Comparison of ENCODE assay signal across 19 mouse cellular contexts in genomic region chr13:47187836-47188235, GRCm38 (mm10).
"Had no signal": no experiment of that assay in that cellular context is flagged by ENCODE, and none has a peak within 500 bp of the region (broad histone marks: within the 10 kb centered on the region; RNA-seq: fewer than 3 reads in every experiment).

No protein-coding gene starts in this region.

- H3K27ac ChIP-seq: liver, embryonic 13.5 days; liver, embryonic 15.5 days; lung, embryonic 15.5 days; macrophage; midbrain, embryonic 13.5 days; midbrain, embryonic 15.5 days; neural tube, embryonic 12.5 days had no signal

- H3K4me3 ChIP-seq: liver, embryonic 13.5 days; liver, embryonic 15.5 days; lung, embryonic 15.5 days; megakaryocyte, embryonic 14.5 days; midbrain, embryonic 13.5 days; midbrain, embryonic 15.5 days; neural tube, embryonic 12.5 days had no signal

- H3K36me3 ChIP-seq: liver, embryonic 13.5 days; liver, embryonic 15.5 days; lung, embryonic 15.5 days; midbrain, embryonic 13.5 days; midbrain, embryonic 15.5 days; neural tube, embryonic 12.5 days had no signal

- H3K9ac ChIP-seq: liver, embryonic 13.5 days; liver, embryonic 15.5 days; lung, embryonic 15.5 days; midbrain, embryonic 13.5 days; midbrain, embryonic 15.5 days; neural tube, embryonic 12.5 days had no signal

- H3K27me3 ChIP-seq: neural tube, embryonic 12.5 days had no signal

- DNase-seq: liver, embryonic 13.5 days; lung, adult 2 months; lung, postnatal 14 days; lung, postnatal 36 days; right cerebral cortex, postnatal 25 days; right cerebral cortex, postnatal 4 days; spleen, adult 18-20 months; thymus, adult 2 months; thymus, postnatal 25 days; thymus, postnatal 4 days had no signal

- H3K9me3 ChIP-seq: liver, embryonic 13.5 days; liver, embryonic 15.5 days; lung, embryonic 15.5 days; midbrain, embryonic 13.5 days; midbrain, embryonic 15.5 days; neural tube, embryonic 12.5 days had no signal

- ATAC-seq: lung, postnatal 0 days; midbrain, embryonic 13.5 days; midbrain, embryonic 15.5 days had no signal

- H3K4me1 ChIP-seq: midbrain, embryonic 13.5 days; midbrain, embryonic 15.5 days had no signal

- H3K4me2 ChIP-seq: liver, embryonic 13.5 days; liver, embryonic 15.5 days; lung, embryonic 15.5 days; midbrain, embryonic 11.5 days; midbrain, embryonic 13.5 days; midbrain, embryonic 15.5 days; neural tube, embryonic 12.5 days had no signal
